Mouse (Mus musculus) ovary, adult 2 months (tissue): ENCODE results near the gene Pcif1. TPM values are rescaled to one million over a fixed set of nuclear protein-coding genes. Genes with fewer than 3 reads are reported as not detected.

ENCODE experiments used
- polyA plus RNA-seq: library from polyadenylated mRNA; depleted of rRNA; stranded (reverse); fragments of >200 nt; gene quantifications from 2 replicates; pipeline ENCODE4 v1.2.3, GENCODE M21; 2012; rRNA removed

Pcif1 gene
- polyA plus RNA-seq: 46.6 and 47.4 TPM in 2 replicates

DNA sequence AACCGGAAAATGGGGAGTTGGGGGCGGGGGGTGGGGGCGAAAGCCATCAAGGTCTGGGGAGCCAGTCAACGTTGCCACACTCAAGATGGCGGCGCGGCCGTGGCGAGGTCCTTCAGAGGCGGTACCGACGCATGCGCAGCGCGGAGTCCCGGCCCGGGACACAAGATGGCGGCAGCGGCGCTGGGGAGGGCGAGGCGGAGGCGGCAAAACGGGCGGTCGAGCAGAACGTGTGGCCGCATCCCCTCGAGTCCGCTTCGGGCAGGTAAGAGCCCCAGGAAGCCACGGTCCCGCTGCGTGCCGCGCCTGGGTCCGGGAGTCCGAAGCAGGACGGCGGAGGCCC lies at the start of gene Pcif1:
TSS of gene Pcif1 (plus strand) at position 77 of the 340 bp plus-strand sequence.

DNA sequence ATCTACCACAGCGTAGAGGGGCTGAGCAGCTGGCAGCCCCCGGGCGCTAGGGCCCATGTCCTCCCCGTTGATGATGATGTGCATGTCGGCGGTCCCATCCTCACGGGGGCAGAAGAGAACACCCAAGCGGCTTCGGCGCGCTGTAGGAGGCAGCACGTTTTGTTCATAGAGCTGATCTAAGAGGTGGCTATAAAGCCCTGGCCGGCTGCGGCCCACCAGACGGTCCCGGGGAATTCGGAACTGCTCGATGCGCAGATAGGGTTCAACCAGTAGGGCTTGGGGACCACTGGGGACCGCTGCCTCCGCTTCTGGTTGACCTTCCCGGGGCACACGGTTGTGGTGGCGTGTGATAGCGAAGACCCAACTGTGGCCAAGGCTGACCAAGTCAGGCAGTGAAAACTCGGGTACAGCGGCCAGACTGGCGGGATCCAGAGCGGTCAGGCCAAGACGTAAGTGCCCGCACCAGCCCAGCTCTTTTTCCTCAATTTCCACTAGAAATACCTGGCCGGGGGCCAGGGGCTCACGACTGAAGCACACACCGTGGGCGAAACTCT lies 46.3 kb upstream of the Pcif1 start, which contains the start of gene Ctsa:
TSS of gene Ctsa (plus strand) at position 126 of the 554 bp plus-strand sequence.

DNA sequence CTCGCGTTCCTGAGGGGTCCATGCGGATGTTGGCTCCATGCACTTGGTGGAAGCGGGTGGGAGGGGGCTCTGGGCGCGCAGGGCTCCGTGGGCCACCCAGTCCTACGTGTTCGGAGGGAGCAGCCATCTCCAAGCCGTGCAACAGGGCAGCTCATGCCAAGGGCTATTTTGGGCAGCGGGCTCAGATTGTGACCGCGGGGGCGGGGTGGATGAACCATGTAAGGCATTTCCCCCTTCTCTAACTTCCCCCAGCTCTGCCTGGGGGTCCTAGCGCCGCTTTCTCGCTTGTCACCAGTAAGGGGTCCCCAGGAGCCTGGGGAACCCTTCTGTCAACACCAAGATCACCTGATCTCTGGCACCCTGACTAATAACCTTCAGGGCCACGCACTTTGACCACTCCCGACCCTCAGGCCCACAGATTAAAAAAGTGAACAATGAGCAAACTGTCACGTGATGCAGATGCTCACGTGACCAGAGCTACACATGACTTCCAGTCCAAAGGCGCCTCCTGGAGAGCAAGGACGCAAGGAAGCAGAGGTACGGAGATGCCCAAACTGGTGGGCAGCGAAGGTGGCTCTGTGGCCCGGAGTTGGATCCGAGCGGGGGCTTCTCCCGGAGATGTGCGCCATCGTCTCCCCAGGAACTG lies 45.7 kb upstream of the Pcif1 start, which contains the start of gene Neurl2:
TSS of gene Neurl2 (minus strand) at position 143 of the 646 bp plus-strand sequence.

DNA sequence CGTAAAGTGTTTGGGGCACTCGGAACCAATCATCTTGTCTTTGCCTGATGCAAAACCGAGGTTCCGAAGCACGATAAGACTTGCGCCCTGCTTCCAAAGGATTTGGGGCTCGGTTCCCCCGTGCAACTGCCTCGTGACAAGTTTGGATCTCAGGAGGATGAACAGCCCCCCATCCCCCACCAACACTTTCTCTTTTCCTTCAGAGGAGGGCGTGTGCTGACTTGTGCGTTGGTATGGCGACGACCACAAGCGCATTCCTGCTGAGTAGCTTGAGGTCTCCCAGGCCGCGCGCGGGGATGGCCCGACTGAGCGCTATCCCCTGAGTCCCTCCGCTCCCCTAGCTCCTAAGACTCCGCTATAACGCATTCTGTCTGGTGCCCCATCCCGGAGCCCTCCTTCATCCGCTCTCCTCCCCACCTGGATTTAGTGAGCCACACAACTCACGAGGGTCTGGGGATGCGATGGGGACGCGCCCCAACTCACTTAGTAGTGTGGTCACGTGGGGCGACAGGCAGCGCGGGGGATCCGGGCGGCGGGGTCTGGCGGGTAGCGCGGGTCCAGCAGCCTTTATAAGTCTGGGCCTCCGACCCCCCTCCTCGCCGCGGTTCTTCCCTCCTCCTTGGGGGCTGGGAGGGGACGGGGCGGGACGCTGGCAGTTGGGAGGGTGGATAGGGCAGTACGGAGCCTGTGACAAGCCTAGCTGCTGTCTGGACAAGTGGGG lies 21.8 kb upstream of the Pcif1 start, which contains the start of gene Pltp:
TSS of gene Pltp (minus strand) at position 611 of the 721 bp plus-strand sequence.

DNA sequence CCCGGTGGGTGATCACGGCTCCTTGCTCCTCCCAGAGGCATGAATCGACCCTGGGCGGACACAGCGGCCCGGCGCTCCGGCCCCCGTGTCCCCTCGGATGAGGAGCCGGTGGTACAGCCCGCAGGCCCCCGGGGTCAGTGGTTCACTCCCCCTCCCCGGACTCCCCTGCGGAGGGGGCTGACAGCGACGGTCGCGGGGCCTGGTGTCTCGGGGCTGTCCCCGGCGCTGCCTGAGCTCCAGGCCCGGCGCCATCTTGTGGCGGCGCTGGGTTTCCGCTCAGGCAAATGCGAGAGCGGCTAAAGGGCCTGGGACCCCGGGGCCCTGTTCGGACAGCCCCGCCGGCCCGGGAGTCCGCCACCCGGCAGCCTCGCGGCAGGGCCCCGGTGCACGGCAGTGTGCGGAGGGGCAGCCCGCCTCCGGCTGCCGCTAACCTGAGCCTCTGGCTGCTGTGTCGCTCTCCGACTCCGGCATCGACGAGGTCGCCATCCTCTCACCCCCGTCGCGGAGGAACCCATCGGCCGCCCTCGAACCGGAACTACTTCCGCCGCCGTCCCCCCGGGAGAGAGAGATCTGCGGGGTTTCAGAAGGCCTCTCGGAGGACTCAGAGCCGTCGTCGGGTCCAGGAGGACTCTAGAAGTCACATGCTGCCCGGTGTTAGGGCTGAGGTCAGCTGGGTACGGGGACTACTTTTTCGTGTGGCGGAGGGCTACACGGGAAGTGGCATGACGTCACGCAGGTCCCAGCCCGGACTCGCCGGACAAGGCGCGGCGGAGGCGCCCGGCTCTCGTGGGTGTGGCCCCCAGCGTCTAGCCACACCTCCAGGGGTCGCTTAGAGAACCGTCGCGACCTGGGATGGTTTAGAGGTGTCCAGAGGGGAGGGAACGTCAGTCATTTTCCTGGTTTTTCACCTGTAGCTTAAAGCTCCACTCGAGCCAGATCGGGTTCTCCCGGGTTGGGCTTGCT lies 32.3 kb downstream of the Pcif1 start, which contains the start of gene Zfp335:
TSS of gene Zfp335 (minus strand) at position 672 of the 963 bp plus-strand sequence.

DNA sequence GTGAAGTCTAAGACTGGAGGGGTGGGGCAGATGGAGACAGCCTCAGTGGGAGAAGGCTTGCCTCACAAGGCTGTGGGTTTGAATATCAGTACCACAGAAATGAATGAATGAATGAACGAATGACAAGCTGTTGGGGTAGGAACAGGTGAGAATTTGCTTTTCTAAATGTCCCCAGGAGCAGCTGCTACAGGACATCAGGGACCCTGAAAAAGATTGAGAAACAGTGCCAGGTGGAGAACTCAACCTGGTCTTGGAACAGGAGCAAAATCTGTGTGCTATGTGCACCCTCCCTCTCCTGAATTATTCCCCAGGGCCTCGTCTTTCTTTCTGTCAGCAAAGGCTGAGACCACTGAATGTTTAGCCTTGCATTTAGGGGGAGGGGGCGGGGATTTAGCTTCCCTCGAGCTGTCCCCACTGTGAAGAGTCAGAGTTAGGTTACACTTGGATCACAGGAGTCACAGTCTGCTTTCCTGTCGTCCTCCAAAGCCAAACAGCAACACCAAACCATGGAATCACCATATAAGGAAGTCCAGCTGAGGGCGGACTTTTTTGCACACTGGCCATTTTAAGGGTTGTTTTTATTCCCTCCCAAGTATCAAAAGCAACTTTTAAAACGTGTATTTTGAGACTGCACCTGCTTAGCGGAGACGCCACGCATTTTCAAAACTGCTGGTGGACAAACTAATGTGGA lies 61.2 kb downstream of the Pcif1 start, which contains the start of gene Mmp9:
TSS of gene Mmp9 (plus strand) at position 641 of the 691 bp plus-strand sequence.

Other genes with a start within 250 kb of the Pcif1 start
- gene Wfdc16, start 240.5 kb upstream of the Pcif1 start, polyA plus RNA-seq: 0.33 TPM in 1 of 2 replicates, not detected in the other
- gene Wfdc10, start 223.3 kb upstream of the Pcif1 start, polyA plus RNA-seq: 44.5 and 78.3 TPM in 2 replicates
- gene Wfdc9, start 222.7 kb upstream of the Pcif1 start, polyA plus RNA-seq: not detected in 2 replicates
- not detected in 2 replicates for gene Wfdc11, start 205.2 kb upstream of the Pcif1 start, polyA plus RNA-seq
- 0.49 and 0.74 TPM in 2 replicates for gene Wfdc13, start 194.2 kb upstream of the Pcif1 start, polyA plus RNA-seq
- not detected in 2 replicates for gene Spint4, start 180.8 kb upstream of the Pcif1 start, polyA plus RNA-seq
- not detected in 2 replicates for gene Spint5, start 164.0 kb upstream of the Pcif1 start, polyA plus RNA-seq
- 1.3 and 2.9 TPM in 2 replicates for gene Wfdc3, start 133.4 kb upstream of the Pcif1 start, polyA plus RNA-seq
- gene Dnttip1, start 133.3 kb upstream of the Pcif1 start, polyA plus RNA-seq: 70.1 and 74.7 TPM in 2 replicates
- gene Ube2c, start 109.4 kb upstream of the Pcif1 start, polyA plus RNA-seq: 63.8 and 111 TPM in 2 replicates
- 0.77 TPM in 1 of 2 replicates, not detected in the other for gene Tnnc2, start 99.3 kb upstream of the Pcif1 start, polyA plus RNA-seq
- 62.2 and 74.1 TPM in 2 replicates for gene Snx21, start 93.5 kb upstream of the Pcif1 start, polyA plus RNA-seq
- 55.4 and 62.0 TPM in 2 replicates for gene Acot8, start 74.4 kb upstream of the Pcif1 start, polyA plus RNA-seq
- gene Zswim3, start 74.2 kb upstream of the Pcif1 start, polyA plus RNA-seq: 4.4 and 4.9 TPM in 2 replicates
- gene Zswim1, start 56.6 kb upstream of the Pcif1 start, polyA plus RNA-seq: 16.5 and 18.3 TPM in 2 replicates
- gene Spata25, start 50.8 kb upstream of the Pcif1 start, polyA plus RNA-seq: 0.44 and 0.46 TPM in 2 replicates
- 262 and 403 TPM in 2 replicates for gene Ctsa, start 46.4 kb upstream of the Pcif1 start, polyA plus RNA-seq
- 15.8 and 20.4 TPM in 2 replicates for gene Neurl2, start 45.8 kb upstream of the Pcif1 start, polyA plus RNA-seq
- 173 and 213 TPM in 2 replicates for gene Pltp, start 21.6 kb upstream of the Pcif1 start, polyA plus RNA-seq
- gene Zfp335, start 32.5 kb downstream of the Pcif1 start, polyA plus RNA-seq: 43.6 and 45.0 TPM in 2 replicates
- gene Mmp9, start 61.5 kb downstream of the Pcif1 start, polyA plus RNA-seq: 9.3 and 10.8 TPM in 2 replicates
- gene Slc12a5, start 81.5 kb downstream of the Pcif1 start, polyA plus RNA-seq: 4.0 and 4.2 TPM in 2 replicates
- gene Ncoa5, start 155.6 kb downstream of the Pcif1 start, polyA plus RNA-seq: 42.2 and 48.5 TPM in 2 replicates
- gene Cd40, start 176.3 kb downstream of the Pcif1 start, polyA plus RNA-seq: 2.5 and 4.1 TPM in 2 replicates
- gene 1700025C18Rik, start 211.4 kb downstream of the Pcif1 start, polyA plus RNA-seq: not detected in 2 replicates